Mouse (Mus musculus) thymus, postnatal 36 days (tissue): ENCODE measurements around the gene Olfr218.
"Not testable (repeated sequence)": the region's sequence is repeated elsewhere in the genome, so short reads cannot be mapped to it uniquely, and the experiment has no call there.

Experiments
- DNase-seq, 2 experiments: peaks; one replicate each; pipeline ENCODE4 v3.0.0; 2022; ENCODE audit warnings: mixed read lengths in 2 of 2

Olfr218 gene

DNA sequence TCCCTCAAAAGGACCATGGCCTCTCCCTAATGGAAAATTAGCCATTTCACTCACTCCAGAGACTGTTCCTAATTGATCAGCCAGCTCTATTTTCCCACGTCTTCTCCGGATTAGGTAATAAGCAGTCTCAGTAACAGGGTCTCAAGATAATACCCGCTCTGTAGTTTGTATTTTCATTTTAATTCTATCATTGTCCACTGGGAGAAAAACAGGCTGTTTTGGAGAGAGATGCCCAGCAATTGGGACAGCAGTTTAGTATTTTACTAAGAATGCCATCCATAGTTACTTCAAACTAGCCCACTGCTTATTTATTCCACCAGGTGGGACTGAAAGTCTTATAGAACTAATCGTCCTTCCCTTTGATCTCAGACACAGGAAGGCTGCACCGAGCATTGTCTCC lies at the start of gene Olfr218:
Gene Olfr218 (plus strand): TSS at position 301 of the 400 bp plus-strand sequence.
- no peak for DNase-seq

- DNase-seq, result no peak
Observed at GRCm38 (mm10) chr1:173174154-173174842, 23.3 kb upstream of the Olfr218 start.

DNA sequence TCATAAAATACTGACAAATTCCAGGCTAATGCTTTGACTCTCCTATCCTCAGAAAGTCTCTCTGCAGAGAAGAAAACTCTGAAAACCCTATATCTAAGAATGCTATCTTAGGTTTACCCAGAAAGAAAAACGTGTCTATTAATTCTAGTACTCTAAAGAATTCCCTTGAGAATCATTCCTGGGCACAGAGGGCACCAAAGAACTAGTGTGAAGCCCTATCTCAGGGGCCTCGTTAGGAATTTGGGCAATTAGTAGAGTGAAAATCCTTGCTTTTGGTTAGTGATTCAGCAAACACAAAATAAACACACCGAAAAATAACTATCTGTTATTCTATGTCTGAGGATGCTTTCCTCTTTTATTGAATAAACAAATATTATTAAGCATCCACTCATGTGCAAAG lies 7.1 kb upstream of the Olfr218 start, which contains the start of gene Olfr1406:
Gene Olfr1406 (minus strand): TSS at position 101 of the 400 bp plus-strand sequence.
- DNase-seq, result no peak

DNA sequence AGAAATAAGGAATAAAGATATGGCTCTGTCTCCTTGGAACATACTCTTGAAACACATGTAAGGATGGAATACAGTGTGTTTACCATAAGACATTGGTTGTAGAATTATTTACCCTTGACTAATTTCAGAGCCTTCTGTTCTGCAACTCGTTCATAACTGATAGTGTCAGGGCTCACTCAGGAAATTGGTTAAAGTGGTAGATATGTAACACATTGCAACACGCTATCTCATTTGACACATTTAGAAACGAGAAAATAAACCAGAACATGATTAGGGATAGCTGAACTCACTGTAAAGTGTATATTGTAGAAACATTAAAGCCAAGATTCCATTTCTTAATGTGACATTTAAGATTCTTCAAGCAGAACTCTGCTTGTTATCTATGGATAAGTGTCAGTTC lies 5.5 kb upstream of the Olfr218 start:
- no peak for DNase-seq

DNA sequence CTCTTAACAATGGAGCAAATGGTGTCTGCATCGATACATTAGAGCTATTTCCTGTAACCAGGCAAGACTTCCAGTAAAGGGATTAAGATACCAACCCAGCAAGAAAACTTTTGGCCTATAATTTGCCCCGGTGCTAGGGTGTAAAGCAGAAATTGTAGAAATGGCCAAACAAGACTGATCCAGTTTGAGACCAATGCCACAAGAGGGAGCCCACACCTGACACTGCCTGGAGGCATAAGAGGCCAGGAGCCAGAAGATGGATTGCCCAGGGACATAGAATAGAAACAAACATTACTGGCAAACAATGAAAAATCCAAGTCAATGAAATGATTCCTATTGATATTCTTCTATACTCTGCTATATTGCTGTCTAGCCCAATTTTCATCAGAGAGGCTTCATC lies 1.2 kb upstream of the Olfr218 start:
- DNase-seq, result no peak

DNA sequence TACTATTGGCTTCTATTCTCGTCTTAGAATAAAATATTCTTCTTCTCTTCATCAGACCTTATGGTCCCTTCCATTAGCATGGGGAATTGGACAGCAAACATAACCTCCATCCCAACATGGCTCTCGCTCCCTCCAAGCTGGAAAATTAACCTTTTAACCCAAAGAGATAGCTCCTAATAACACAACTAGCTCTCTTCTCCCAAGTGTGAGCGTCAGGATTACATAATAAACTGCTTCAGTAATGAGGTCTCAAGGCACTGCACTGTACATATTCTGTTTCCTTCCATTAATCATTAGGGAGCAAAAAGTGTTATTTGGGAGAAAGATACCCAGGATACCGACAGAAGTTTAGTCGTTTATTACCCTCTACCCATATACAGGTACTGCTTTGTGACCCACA lies 14.5 kb downstream of the Olfr218 start, which contains the start of gene Olfr1404:
Gene Olfr1404 (plus strand): TSS at position 301 of the 400 bp plus-strand sequence.
- no peak for DNase-seq

DNA sequence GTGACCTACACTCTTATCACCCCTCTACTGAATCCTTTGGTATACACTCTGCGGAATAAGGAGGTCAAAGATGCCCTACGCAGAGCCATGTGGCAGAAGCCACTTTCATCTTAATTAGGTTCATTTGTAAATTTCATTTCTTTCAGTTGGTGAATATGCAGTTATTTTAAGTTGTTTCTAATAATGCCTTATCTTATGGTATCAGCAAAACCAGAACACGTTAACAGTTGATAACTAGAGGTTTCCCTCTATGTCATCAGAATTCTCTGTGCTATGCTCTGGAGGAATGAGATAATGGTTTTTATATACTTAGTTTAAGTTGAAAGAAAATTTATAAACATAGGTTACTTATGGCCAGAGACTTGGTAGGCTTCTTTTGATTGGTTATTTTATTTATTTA lies 18.9 kb downstream of the Olfr218 start:
- DNase-seq, result no peak

DNA sequence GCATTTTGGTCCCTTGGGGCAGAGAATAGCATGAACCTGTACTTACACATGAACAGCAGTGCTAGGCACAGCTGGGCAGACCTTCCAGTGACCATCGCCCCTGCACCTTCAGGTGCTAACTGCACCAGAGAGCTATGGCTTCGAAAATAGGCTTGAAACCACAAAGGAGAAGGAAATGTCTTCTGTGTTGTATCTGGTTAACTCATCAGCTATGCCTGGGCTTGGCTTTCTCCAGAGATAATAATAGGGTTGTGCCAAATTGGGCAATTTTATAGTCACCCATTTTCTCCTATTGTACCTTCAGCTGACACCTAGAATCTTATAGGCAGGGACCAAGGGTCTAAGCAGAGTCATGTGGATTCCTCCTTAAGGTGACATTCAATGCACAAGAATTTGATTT lies 29.5 kb downstream of the Olfr218 start, which contains the start of gene Fcer1a:
Gene Fcer1a (minus strand): TSS at position 134 of the 400 bp plus-strand sequence.
- DNase-seq, result no peak

GRCm38 (mm10) chr1:173237004-173237403 lies 39.4 kb downstream of the Olfr218 start:
- DNase-seq, result not testable (repeated sequence)

GRCm38 (mm10) chr1:173249888-173250287 lies 52.3 kb downstream of the Olfr218 start:
- DNase-seq, result no peak
